Mouse (Mus musculus): ENCODE measurements around the gene Gm20826. TPM values are rescaled to one million over a fixed set of nuclear protein-coding genes. Genes with fewer than 3 reads are reported as not detected.
"Not testable (repeated sequence)": the region's sequence is repeated elsewhere in the genome, so short reads cannot be mapped to it uniquely, and the experiment has no call there.

Gm20826 gene
- polyA plus RNA-seq (2015; fragmentation: Nextera tagmentation; extraction: Ambion mirVana) = not detected in 2 replicates

DNA sequence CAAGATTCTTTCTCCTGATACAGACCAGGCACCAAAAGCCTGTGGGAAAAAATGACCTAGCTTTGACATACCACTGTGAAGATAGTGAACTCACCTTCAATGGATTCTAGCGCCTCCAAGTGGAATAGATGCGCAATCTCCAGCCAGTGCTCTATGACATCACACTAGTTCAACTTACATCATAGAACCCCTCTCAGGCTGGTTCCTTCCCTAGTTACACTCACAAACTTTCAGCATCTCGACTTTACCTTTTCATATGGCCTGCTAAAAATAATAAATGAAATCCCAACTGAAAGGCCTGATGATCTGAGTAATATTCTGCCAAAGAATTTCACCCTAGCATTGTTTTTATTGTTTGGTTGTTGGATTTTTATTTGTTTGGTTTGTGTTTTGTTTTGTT, at the start of gene Gm20826:
Gm20826 (minus strand) TSS at position 101 of the 400 bp plus-strand sequence.
- H3K27ac ChIP-seq (replicated peaks); H3K36me3 ChIP-seq; H3K27me3 ChIP-seq; H3K4me1 ChIP-seq (replicated peaks); H3K4me3 ChIP-seq; H3K4me2 ChIP-seq; H3K9me3 ChIP-seq; ATAC-seq (ENCODE audit: low read depth); H3K9ac ChIP-seq: not testable (repeated sequence)
- WGBS = no CpG with 5 or more reads among the region's 3 CpGs

Other genes with a start within 250 kb of the Gm20826 start
- not detected in 2 replicates for gene Gm21788, start 233.5 kb downstream of the Gm20826 start, polyA plus RNA-seq (2015; fragmentation: Nextera tagmentation; extraction: Ambion mirVana)
- gene Gm28576, start 84.5 kb upstream of the Gm20826 start, polyA plus RNA-seq (2015; fragmentation: Nextera tagmentation; extraction: Ambion mirVana) = not detected in 2 replicates

Data from neural tube, embryonic 13.5 days (tissue).